Mouse (Mus musculus) splenic B cell, adult 2 months (primary cell): ENCODE measurements around the gene Apeh.
A peak's percentile ranks its signal among the peaks of the same experiment; 100 is the strongest.
"Not testable (repeated sequence)": the region's sequence is repeated elsewhere in the genome, so short reads cannot be mapped to it uniquely, and the experiment has no call there.

Experiments used
- DNase-seq: peaks from one replicate; pipeline ENCODE4 v3.0.0-alpha.2; 2011; ENCODE audit warnings: low read depth, low spot score
- H3K27me3 ChIP-seq: 2 replicates; pipeline ENCODE4 v1.6.1; 2012; ENCODE audit warnings: mild to moderate bottlenecking, low read length, moderate library complexity, mixed read lengths; ENCODE audit not compliant: control insufficient read depth, poor library complexity, insufficient read depth, severe bottlenecking
- H3K36me3 ChIP-seq: 2 replicates; pipeline ENCODE4 v1.6.1; 2012; ENCODE audit warnings: mild to moderate bottlenecking, low read length, moderate library complexity, mixed read lengths; ENCODE audit not compliant: control insufficient read depth, poor library complexity, insufficient read depth, severe bottlenecking

Apeh gene

GRCm38 (mm10) chr9:108094184-108094941 is at the start of gene Apeh:
TSS of gene Apeh (minus strand) at chr9:108094606.
- DNase-seq = peak; percentile 96
- no peaks in the 10 kb centered on the region for H3K27me3 ChIP-seq
- H3K36me3 ChIP-seq = peaks cover 4% of the 10 kb centered on the region

DNA sequence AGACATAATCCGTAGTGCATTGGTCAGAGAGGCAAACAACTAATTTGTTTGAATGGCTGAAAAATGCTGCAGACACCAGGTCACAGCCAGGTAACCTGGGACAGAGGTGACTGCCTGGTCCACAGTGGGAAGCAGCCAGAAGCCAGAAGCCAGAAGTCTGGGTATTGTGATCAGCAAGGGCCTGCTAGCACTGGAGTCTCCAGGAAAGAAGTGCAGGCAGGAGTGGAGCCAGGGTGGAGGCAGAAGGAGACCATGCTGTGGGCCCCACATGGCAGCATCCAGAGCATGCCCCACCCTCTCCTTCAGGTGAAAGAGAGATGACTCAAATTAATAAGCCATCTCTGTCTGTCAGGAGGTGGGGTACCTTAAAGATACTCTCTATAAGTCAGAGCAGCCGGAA is 49.1 kb upstream of the Apeh start:
- no peaks in the 10 kb centered on the region for H3K27me3 ChIP-seq
- no peaks in the 10 kb centered on the region for H3K36me3 ChIP-seq
- no peak for DNase-seq

DNA sequence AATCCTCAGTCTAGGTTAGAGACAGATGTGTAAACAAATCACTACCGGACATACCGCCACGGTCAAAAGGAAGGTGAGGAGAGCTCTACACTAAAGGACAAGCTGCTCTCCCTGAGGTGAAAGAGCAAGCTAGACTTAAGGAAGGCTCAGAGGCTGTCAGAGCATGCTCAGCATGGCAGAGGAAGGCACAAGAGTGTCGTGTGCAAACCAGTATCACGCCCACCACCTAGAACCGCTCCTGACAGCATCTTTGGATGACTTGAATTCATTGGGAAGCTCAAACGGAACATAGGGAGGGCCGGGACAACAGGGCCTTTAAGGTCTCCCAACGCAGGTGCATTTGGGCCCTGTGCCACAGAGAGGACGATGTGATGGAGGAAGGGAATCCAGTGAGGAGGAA is 47.0 kb upstream of the Apeh start:
- H3K36me3 ChIP-seq = no peaks in the 10 kb centered on the region
- no peaks in the 10 kb centered on the region for H3K27me3 ChIP-seq
- DNase-seq = no peak

GRCm38 (mm10) chr9:108139963-108140695 is 45.7 kb upstream of the Apeh start:
- no peak for DNase-seq
- no peaks in the 10 kb centered on the region for H3K36me3 ChIP-seq
- H3K27me3 ChIP-seq = no peaks in the 10 kb centered on the region

DNA sequence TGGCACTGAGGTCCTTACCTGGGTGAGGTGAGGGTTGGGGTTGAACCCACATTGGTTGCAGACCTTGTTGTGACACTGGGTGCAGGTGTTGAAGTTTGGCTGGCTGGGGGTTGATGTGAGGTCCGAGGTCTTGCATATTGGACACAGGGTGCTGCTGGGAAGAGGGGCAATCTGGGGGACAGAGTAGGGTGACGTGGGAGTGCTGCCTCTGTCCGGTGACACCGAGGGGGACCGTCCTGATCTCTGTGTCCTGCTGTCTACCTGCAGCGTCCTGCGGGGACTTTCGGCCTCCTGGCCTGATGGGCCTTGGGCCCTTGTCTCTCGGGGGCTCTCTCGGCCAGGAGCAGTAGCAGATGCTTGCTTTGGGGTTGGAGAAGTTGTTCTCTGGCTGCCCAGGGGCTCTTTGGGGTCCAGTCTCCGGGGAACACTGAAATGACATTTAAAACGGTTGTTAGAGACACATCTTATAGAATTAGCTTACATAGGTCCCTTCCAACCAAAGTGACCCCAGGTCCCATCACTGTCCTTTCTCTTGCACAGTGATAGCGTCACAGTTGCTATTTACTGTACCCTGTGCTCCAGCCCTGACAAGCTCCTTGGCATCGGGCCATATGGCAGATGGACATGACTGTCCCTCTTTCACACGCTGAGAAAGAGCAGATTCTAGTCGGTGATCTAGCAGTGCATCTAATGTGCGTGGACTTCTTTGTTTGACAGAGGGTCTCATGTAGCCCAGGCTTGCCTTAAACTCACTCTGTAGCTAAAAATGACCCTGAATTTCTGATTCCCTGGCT is 45.0 kb upstream of the Apeh start:
- DNase-seq = no peak
- no peaks in the 10 kb centered on the region for H3K36me3 ChIP-seq
- no peaks in the 10 kb centered on the region for H3K27me3 ChIP-seq

- no peak for DNase-seq
- no peaks in the 10 kb centered on the region for H3K27me3 ChIP-seq
- no peaks in the 10 kb centered on the region for H3K36me3 ChIP-seq
These were observed 43.7 kb upstream of the Apeh start for GRCm38 (mm10) chr9:108138118-108138517.

DNA sequence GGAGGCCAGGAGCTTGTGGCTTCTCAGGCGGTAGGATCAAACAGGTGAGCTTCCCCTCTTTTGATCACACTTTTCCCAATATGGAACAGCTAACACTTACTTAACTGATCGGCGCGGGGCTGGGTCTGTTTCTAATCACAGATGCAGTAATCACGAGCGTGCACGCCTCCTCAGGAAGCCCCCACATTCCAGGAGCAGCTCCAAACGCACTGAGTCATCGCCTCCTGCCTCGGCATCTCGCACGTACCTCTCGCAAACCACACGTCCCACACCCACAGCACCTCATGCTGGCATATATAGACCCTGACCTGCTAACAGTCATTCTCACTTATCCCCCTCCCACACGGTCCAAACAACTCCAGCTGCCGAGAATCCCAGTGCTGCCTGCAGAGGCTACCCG is 43.1 kb upstream of the Apeh start:
- DNase-seq = no peak
- H3K27me3 ChIP-seq = no peaks in the 10 kb centered on the region
- H3K36me3 ChIP-seq = no peaks in the 10 kb centered on the region

DNA sequence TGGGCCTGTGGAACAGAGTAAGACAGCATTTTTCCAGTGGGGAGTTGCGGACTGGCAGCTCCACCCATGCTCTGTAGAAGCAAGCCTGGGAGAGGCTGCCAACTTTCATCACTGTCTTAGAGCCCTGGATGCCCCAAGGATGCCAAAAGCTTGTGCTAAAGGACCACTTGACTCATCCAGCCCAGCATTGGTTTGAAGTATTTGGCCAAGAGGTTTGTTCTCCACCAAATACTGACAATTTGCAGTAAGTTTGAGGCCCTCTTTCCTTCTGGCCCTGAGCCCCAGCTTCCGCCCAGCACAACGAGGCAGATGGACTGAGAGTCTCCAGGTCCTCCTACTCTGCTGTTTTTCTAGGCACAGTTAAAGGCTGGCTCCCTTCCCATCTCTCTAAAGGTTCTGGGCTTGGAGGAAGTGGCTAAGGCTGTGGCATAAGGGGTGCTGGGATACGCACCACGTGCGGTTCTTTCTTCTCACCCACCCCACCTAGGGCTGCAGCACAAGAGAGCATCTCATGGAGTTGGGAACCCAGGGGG is 42.6 kb upstream of the Apeh start:
- no peak for DNase-seq
- Histone ChIP-seq H3K36me3 (no peaks in the 10 kb centered on the region), H3K27me3 (no peaks in the 10 kb centered on the region)

GRCm38 (mm10) chr9:108136225-108136624 is 41.8 kb upstream of the Apeh start:
- peak; percentile 73 for DNase-seq
- no peaks in the 10 kb centered on the region for H3K27me3 ChIP-seq
- no peaks in the 10 kb centered on the region for H3K36me3 ChIP-seq

- DNase-seq, H3K36me3 ChIP-seq, H3K27me3 ChIP-seq: not testable (repeated sequence)
These were observed 41.3 kb upstream of the Apeh start for GRCm38 (mm10) chr9:108135679-108136078.

DNA sequence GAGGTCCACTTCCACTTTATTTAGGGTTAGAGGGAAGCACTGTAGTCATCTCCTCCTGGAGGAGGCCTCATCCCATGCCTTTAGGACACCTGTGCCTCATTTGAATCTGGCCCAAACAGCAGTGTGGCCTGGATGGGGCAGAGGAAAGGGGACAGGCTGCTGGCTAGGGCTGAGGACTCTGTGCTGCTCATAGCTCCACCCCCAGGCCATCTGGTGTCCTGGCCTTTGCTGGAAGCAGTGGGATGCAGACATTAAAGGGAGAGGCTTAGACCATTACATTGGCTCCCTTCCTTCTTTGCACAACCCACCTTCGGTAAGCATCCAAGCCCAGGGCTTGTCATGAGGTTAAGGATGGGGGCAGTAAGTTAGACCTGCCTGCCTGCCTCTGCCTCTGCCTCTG is 39.1 kb upstream of the Apeh start:
- Histone ChIP-seq H3K36me3 (no peaks in the 10 kb centered on the region), H3K27me3 (no peaks in the 10 kb centered on the region)
- no peak for DNase-seq

- Histone ChIP-seq H3K36me3 (no peaks in the 10 kb centered on the region), H3K27me3 (no peaks in the 10 kb centered on the region)
- no peak for DNase-seq
These were observed 38.0 kb upstream of the Apeh start for GRCm38 (mm10) chr9:108132373-108132772.

- H3K27me3 ChIP-seq = no peaks in the 10 kb centered on the region
- no peak for DNase-seq
- no peaks in the 10 kb centered on the region for H3K36me3 ChIP-seq
These were observed 37.1 kb upstream of the Apeh start for GRCm38 (mm10) chr9:108131502-108131901.

DNA sequence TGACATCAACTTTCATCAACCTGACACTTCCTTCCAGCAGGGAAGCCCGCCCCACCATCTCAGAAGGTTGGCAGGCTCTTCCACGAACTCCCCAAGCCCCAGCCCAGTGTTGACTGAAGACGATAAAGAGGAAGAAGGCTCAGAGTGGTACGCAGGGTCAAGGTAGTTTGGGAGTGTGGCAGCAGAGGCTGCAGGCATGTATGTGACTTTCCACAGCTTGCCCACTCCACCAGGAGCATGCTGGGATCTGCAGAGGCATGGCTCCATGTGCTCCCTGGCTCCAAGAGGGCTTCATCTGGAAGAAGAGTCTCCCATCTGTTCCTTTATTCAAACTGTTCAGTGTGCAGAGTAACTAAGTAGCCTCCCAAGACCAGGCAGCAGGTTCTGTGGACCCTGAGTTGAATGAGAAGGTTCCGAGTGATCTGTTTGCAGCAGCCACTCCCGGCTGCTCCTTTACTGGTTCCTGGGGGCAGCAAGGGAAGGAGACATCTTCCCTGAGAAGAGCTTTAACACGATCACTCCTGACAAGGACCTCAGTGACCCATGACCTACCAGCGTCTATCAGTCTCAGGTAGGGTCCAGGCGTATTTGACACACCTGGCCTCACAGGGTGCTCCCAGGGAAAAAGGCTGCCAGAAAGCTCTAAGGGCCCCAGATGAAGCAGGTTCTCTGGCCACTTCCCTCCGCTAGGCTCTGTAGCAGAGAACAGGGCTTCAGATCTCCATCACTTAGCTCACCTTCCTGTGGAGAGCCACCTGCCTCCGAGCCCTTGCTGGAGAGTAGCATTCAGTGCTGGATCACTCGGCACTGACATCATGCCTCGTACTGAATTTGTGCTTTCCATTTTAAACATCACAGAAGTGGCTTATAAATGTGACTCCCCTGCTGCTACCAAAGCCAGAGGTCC is 34.9 kb upstream of the Apeh start:
- H3K36me3 ChIP-seq = no peaks in the 10 kb centered on the region
- H3K27me3 ChIP-seq = no peaks in the 10 kb centered on the region
- no peak for DNase-seq
